In the genomic region with DNA sequence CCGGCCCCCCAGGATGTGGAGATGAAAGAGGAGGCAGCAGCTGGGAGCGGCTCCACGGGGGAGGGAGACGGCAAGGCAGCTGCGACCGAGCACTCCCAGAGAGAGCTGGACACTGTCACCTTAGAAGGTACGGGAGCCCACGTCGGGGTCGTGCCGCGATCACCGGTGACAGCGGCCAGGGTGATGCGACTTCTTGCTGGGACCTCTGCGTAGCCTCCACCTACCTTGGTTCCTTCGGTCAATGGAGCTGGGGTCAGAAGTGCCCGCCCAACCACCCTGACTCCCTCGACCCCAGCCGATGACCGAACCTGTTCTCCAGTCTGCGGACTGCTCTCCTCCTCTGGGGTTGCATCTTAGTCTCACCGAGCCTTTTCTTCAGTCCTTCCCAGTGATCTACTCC, we compare ENCODE assay signal across 8 mouse cellular contexts. TPM values are rescaled to one million over a fixed set of nuclear protein-coding genes. Genes with fewer than 3 reads are reported as not detected.
A peak's percentile ranks its signal among the peaks of the same experiment; 100 is the strongest.
DNase-seq lines count a peak whose midpoint lies in the region; ATAC-seq and TF ChIP-seq lines count a peak whose summit lies in the region.

No protein-coding gene starts in this region.

- ATAC-seq in intestine, embryonic 15.5 days: peak; percentile 29
- peak; percentile 48 for ATAC-seq in neural tube, embryonic 13.5 days (ENCODE audit: low read depth)
- ATAC-seq in megakaryocyte progenitor cell, adult 5-6 weeks (replicated peaks; ENCODE audit: poor library complexity): no peak

- peaks cover 15% of the 10 kb centered on the region; the same call in 1 of the 2 replicates for H3K36me3 ChIP-seq in liver, adult 2 months (ENCODE audit: control insufficient read depth, insufficient read depth, low read length)
- H3K36me3 ChIP-seq in intestine, embryonic 15.5 days: peaks cover 23% of the 10 kb centered on the region
- H3K36me3 ChIP-seq in neural tube, embryonic 13.5 days: peaks cover 30% of the 10 kb centered on the region

- H3K4me1 ChIP-seq in liver, adult 2 months (ENCODE audit: control insufficient read depth, insufficient read depth, low read length): peaks cover 5% of the 10 kb centered on the region
- 0 out of 2 replicates have a peak, but pooled peaks cover 4% of the 10 kb centered on the region for H3K4me1 ChIP-seq in intestine, embryonic 15.5 days (replicated peaks)
- peaks cover 20% of the 10 kb centered on the region for H3K4me1 ChIP-seq in neural tube, embryonic 13.5 days (replicated peaks)

- H3K27ac ChIP-seq in liver, adult 2 months (replicated peaks; ENCODE audit: insufficient read depth, low read depth, low read length): peak overlapping the region; percentile 56
- H3K27ac ChIP-seq in intestine, embryonic 15.5 days: peak overlapping the region; percentile 59
- peak overlapping the region; percentile 73 for H3K27ac ChIP-seq in neural tube, embryonic 13.5 days (replicated peaks)

- peak overlapping the region; percentile 79 for H3K4me3 ChIP-seq in liver, adult 2 months (ENCODE audit: insufficient read depth, low read depth, low read length)
- peak overlapping the region; percentile 92 for H3K4me3 ChIP-seq in intestine, embryonic 15.5 days (replicated peaks)
- peak overlapping the region; percentile 76 for H3K4me3 ChIP-seq in neural tube, embryonic 13.5 days

- no peak for DNase-seq in liver, adult 2 months (ENCODE audit: extremely low read depth, low read depth, low spot score)
- no peak for DNase-seq in liver
- DNase-seq in embryo, embryonic 9.5 days (ENCODE audit: extremely low spot score): peak; percentile 18
- DNase-seq in layer of hippocampus, adult 9-10 months (ENCODE audit: low spot score): no peak
- DNase-seq in thymus, postnatal 25 days: no peak

- H3K4me2 ChIP-seq in intestine, embryonic 15.5 days (replicated peaks): peak overlapping the region; percentile 74
- peak overlapping the region; percentile 80 for H3K4me2 ChIP-seq in neural tube, embryonic 13.5 days

- no peak for TF ChIP-seq POLR2A in liver, adult 2 months (IDR thresholded peaks at IDR 0.05; ENCODE audit: extremely low read depth, insufficient read depth, low read length)

- no peaks in the 10 kb centered on the region for H3K27me3 ChIP-seq in liver, adult 2 months (ENCODE audit: control insufficient read depth, insufficient read depth, low read length)
- H3K27me3 ChIP-seq in intestine, embryonic 15.5 days (replicated peaks): no peaks in the 10 kb centered on the region
- no peaks in the 10 kb centered on the region for H3K27me3 ChIP-seq in neural tube, embryonic 13.5 days

- WGBS in liver, adult 2 months: under 1% methylated on average over 23 of the region's 23 CpGs
- under 1% methylated on average over 23 of the region's 23 CpGs for WGBS in intestine, embryonic 15.5 days
- 1% methylated on average over 23 of the region's 23 CpGs for WGBS in neural tube, embryonic 13.5 days

- no peak for TF ChIP-seq CTCF in liver, adult 2 months (IDR thresholded peaks at IDR 0.05; ENCODE audit: low read depth, low read length)

- peaks cover 9% of the 10 kb centered on the region; the same call in 1 of the 2 replicates for H3K79me2 ChIP-seq in liver, adult 2 months (ENCODE audit: control insufficient read depth, insufficient read depth, low read length)

- H3K9ac ChIP-seq in liver, adult 2 months (ENCODE audit: low read depth, low read length): peak overlapping the region; percentile 82
- peak overlapping the region; percentile 97 for H3K9ac ChIP-seq in intestine, embryonic 15.5 days
- peak overlapping the region; percentile 98 for H3K9ac ChIP-seq in neural tube, embryonic 13.5 days

- no peaks in the 10 kb centered on the region for H3K9me3 ChIP-seq in intestine, embryonic 15.5 days
- no peaks in the 10 kb centered on the region for H3K9me3 ChIP-seq in neural tube, embryonic 13.5 days

RNA-seq across cellular contexts. Expression of a gene that starts 0.5 kb away (rescaled TPM):
- total RNA-seq in liver, adult 2 months (2014; rRNA removed): 54.6 and 69.7 TPM in 2 replicates
- 158 TPM in 2 replicates for polyA plus RNA-seq in liver, adult 2 months (2012; rRNA removed)
- polyA plus RNA-seq in intestine, embryonic 15.5 days (2015; fragmentation: Nextera tagmentation; extraction: Ambion mirVana): 195 and 202 TPM in 2 replicates
- polyA plus RNA-seq in neural tube, embryonic 13.5 days (2015; fragmentation: Nextera tagmentation; extraction: Ambion mirVana): 177 and 181 TPM in 2 replicates
- total RNA-seq in megakaryocyte progenitor cell, adult 5-6 weeks (2015): 38.0 and 38.6 TPM in 2 replicates
- total RNA-seq in megakaryocyte progenitor cell, adult 5-6 weeks (2017): 70.9 and 71.9 TPM in 2 replicates

RNA-seq across cellular contexts. Expression of a gene that starts 18.3 kb away (rescaled TPM):
- not detected in 2 replicates for total RNA-seq in liver, adult 2 months (2014; rRNA removed)
- 0.07 TPM in 1 of 2 replicates, not detected in the other for polyA plus RNA-seq in liver, adult 2 months (2012; rRNA removed)
- not detected in 2 replicates for polyA plus RNA-seq in intestine, embryonic 15.5 days (2015; fragmentation: Nextera tagmentation; extraction: Ambion mirVana)
- not detected in 2 replicates for polyA plus RNA-seq in neural tube, embryonic 13.5 days (2015; fragmentation: Nextera tagmentation; extraction: Ambion mirVana)
- total RNA-seq in megakaryocyte progenitor cell, adult 5-6 weeks (2015): not detected in 2 replicates
- total RNA-seq in megakaryocyte progenitor cell, adult 5-6 weeks (2017): not detected in 2 replicates

RNA-seq across cellular contexts. Expression of a gene that starts 18.7 kb away (rescaled TPM):
- total RNA-seq in liver, adult 2 months (2014; rRNA removed): not detected in 2 replicates
- polyA plus RNA-seq in liver, adult 2 months (2012; rRNA removed): not detected in 2 replicates
- 0.10 TPM in 1 of 2 replicates, not detected in the other for polyA plus RNA-seq in intestine, embryonic 15.5 days (2015; fragmentation: Nextera tagmentation; extraction: Ambion mirVana)
- not detected in 2 replicates for polyA plus RNA-seq in neural tube, embryonic 13.5 days (2015; fragmentation: Nextera tagmentation; extraction: Ambion mirVana)
- not detected in 2 replicates for total RNA-seq in megakaryocyte progenitor cell, adult 5-6 weeks (2015)
- not detected in 2 replicates for total RNA-seq in megakaryocyte progenitor cell, adult 5-6 weeks (2017)

RNA-seq across cellular contexts. Expression of a gene that starts 36.3 kb away (rescaled TPM):
- total RNA-seq in liver, adult 2 months (2014; rRNA removed): not detected in 2 replicates
- polyA plus RNA-seq in liver, adult 2 months (2012; rRNA removed): not detected in 2 replicates
- 0.20 and 0.21 TPM in 2 replicates for polyA plus RNA-seq in intestine, embryonic 15.5 days (2015; fragmentation: Nextera tagmentation; extraction: Ambion mirVana)
- 0.24 TPM in 1 of 2 replicates, not detected in the other for polyA plus RNA-seq in neural tube, embryonic 13.5 days (2015; fragmentation: Nextera tagmentation; extraction: Ambion mirVana)
- not detected in 2 replicates for total RNA-seq in megakaryocyte progenitor cell, adult 5-6 weeks (2015)
- total RNA-seq in megakaryocyte progenitor cell, adult 5-6 weeks (2017): not detected in 2 replicates

RNA-seq across cellular contexts. Expression of a gene that starts 46.4 kb away (rescaled TPM):
- 3.9 and 6.2 TPM in 2 replicates for total RNA-seq in liver, adult 2 months (2014; rRNA removed)
- 16.2 and 23.2 TPM in 2 replicates for polyA plus RNA-seq in liver, adult 2 months (2012; rRNA removed)
- polyA plus RNA-seq in intestine, embryonic 15.5 days (2015; fragmentation: Nextera tagmentation; extraction: Ambion mirVana): 39.6 and 42.5 TPM in 2 replicates
- polyA plus RNA-seq in neural tube, embryonic 13.5 days (2015; fragmentation: Nextera tagmentation; extraction: Ambion mirVana): 62.3 and 69.1 TPM in 2 replicates
- total RNA-seq in megakaryocyte progenitor cell, adult 5-6 weeks (2015): 28.7 and 30.9 TPM in 2 replicates
- 36.2 and 46.3 TPM in 2 replicates for total RNA-seq in megakaryocyte progenitor cell, adult 5-6 weeks (2017)
